Mouse (Mus musculus) bone marrow, adult 2 months (tissue): Measurements from ENCODE around the gene Mast4. TPM values are rescaled to one million over a fixed set of nuclear protein-coding genes. Genes with fewer than 3 reads are reported as not detected.

Source experiments
- H3K27ac ChIP-seq: fragments of 200-500 bp; 2 replicates; pipeline ENCODE4 v1.5.1; 2012; ENCODE audit warnings: low read depth, mild to moderate bottlenecking, control low read depth, inconsistent platforms, low read length; ENCODE audit not compliant: control insufficient read depth, poor library complexity, insufficient read depth
- H3K4me1 ChIP-seq: fragments of 200-500 bp; 2 replicates; pipeline ENCODE4 v1.6.1; 2011; ENCODE audit warnings: low read length; ENCODE audit not compliant: control insufficient read depth, insufficient read depth
- H3K4me3 ChIP-seq: fragments of 200-500 bp; replicated peaks from 2 replicates; pipeline ENCODE3; 2011; ENCODE audit warnings: mild to moderate bottlenecking, low read depth, low read length, control low read depth; ENCODE audit not compliant: control insufficient read depth
- CTCF ChIP-seq: fragments of 200-500 bp; IDR thresholded peaks from 2 replicates; pipeline ENCODE4 v1.5.1; 2011; ENCODE audit warnings: low read length, control low read depth; ENCODE audit not compliant: control insufficient read depth, insufficient read depth
- POLR2A ChIP-seq: fragments of 200-500 bp; IDR thresholded peaks from 2 replicates; pipeline ENCODE4 v1.6.1; 2011; ENCODE audit warnings: low read depth, mild to moderate bottlenecking, control low read depth, low read length, borderline replicate concordance; ENCODE audit not compliant: control insufficient read depth
- WGBS: fragments of 180-500 bp; shearing (Covaris S2); methylation state at CpG from one replicate; pipeline ENCODE4 v1.1.7; 2018; 5-methylcytosine and 5-hydroxymethylcytosine counted together
- polyA plus RNA-seq: library from polyadenylated mRNA; stranded (reverse); fragments of >200 nt; gene quantifications from 2 replicates; pipeline ENCODE4 v1.2.4, GENCODE M21; 2011; ENCODE audit warnings: low replicate concordance; ENCODE audit not compliant: missing spikeins, insufficient read depth, insufficient read length

The Mast4 gene
- polyA plus RNA-seq, 1 experiment = 6.7 TPM

GRCm38 (mm10) chr13:103144343-103144742 is 190.0 kb downstream of the Mast4 start:
- Histone ChIP-seq H3K4me1 (no peaks in the 10 kb centered on the region; the same call in 1 of the 2 replicates), H3K27ac (no peak overlapping the region), H3K4me3 (no peak overlapping the region)
- TF ChIP-seq POLR2A (no peak), CTCF (no peak)
- WGBS = 28% methylated on average over 5 of the region's 5 CpGs

GRCm38 (mm10) chr13:103141304-103141703 is 193.0 kb downstream of the Mast4 start:
- TF ChIP-seq CTCF = no peak
- no peak for TF ChIP-seq POLR2A

GRCm38 (mm10) chr13:103140051-103140450 is 194.2 kb downstream of the Mast4 start:
- no peak overlapping the region for H3K4me3 ChIP-seq
- 82% methylated on average over 13 of the region's 13 CpGs for WGBS
- H3K27ac ChIP-seq = no peak overlapping the region
- H3K4me1 ChIP-seq = no peaks in the 10 kb centered on the region; the same call in 1 of the 2 replicates
- TF ChIP-seq POLR2A (no peak), CTCF (no peak)

More at GRCm38 (mm10) chr13:103141304-103141703, 193.0 kb downstream of the Mast4 start:
- H3K27ac ChIP-seq = no peak overlapping the region
- no peak overlapping the region for H3K4me3 ChIP-seq
- no peaks in the 10 kb centered on the region; the same call in 1 of the 2 replicates for H3K4me1 ChIP-seq
- 68% methylated on average over 5 of the region's 5 CpGs for WGBS

- H3K4me3 ChIP-seq = no peak overlapping the region
- TF ChIP-seq CTCF = no peak
- no peak for TF ChIP-seq POLR2A
- no peak overlapping the region for H3K27ac ChIP-seq
- no peaks in the 10 kb centered on the region; the same call in 1 of the 2 replicates for H3K4me1 ChIP-seq
These were observed 196.0 kb downstream of the Mast4 start for GRCm38 (mm10) chr13:103138298-103138697.

GRCm38 (mm10) chr13:103135224-103135883 is 198.9 kb downstream of the Mast4 start:
- Histone ChIP-seq H3K27ac (no peak overlapping the region), H3K4me1 (no peaks in the 10 kb centered on the region; the same call in 1 of the 2 replicates), H3K4me3 (no peak overlapping the region)
- 95% methylated on average over 17 of the region's 17 CpGs for WGBS
- no peak for TF ChIP-seq CTCF

- Histone ChIP-seq H3K4me3 (no peak overlapping the region), H3K27ac (no peak overlapping the region), H3K4me1 (no peaks in the 10 kb centered on the region; the same call in 1 of the 2 replicates)
- 88% methylated on average over 2 of the region's 2 CpGs for WGBS
- TF ChIP-seq CTCF (no peak), POLR2A (no peak)
These were observed 202.5 kb downstream of the Mast4 start for GRCm38 (mm10) chr13:103131781-103132180.

- WGBS = 76% methylated on average over 6 of the region's 6 CpGs
- no peaks in the 10 kb centered on the region; the same call in 1 of the 2 replicates for H3K4me1 ChIP-seq
- no peak overlapping the region for H3K27ac ChIP-seq
- no peak overlapping the region for H3K4me3 ChIP-seq
- no peak for TF ChIP-seq CTCF
- TF ChIP-seq POLR2A = no peak
These were observed 205.0 kb downstream of the Mast4 start for GRCm38 (mm10) chr13:103129130-103129797.

GRCm38 (mm10) chr13:103128729-103129128 is 205.6 kb downstream of the Mast4 start:
- H3K27ac ChIP-seq = no peak overlapping the region
- no peaks in the 10 kb centered on the region; the same call in 1 of the 2 replicates for H3K4me1 ChIP-seq
- TF ChIP-seq CTCF = no peak
- no peak for TF ChIP-seq POLR2A
- H3K4me3 ChIP-seq = no peak overlapping the region
- WGBS = 87% methylated on average over 7 of the region's 7 CpGs
